Mouse (Mus musculus) gonadal fat pad, adult 2 months (tissue): ENCODE measurements around the gene Pdgfra. TPM values are rescaled to one million over a fixed set of nuclear protein-coding genes. Genes with fewer than 3 reads are reported as not detected.

Source experiments
- DNase-seq: peaks from one replicate; pipeline ENCODE4 v3.0.0-alpha.2; 2012; ENCODE audit warnings: low read depth
- polyA plus RNA-seq: library from polyadenylated mRNA; depleted of rRNA; stranded (reverse); fragments of >200 nt; gene quantifications from 2 replicates; pipeline ENCODE4 v1.2.3, GENCODE M21; 2012

Pdgfra gene
- polyA plus RNA-seq, 1 experiment: 34.4 TPM

DNA sequence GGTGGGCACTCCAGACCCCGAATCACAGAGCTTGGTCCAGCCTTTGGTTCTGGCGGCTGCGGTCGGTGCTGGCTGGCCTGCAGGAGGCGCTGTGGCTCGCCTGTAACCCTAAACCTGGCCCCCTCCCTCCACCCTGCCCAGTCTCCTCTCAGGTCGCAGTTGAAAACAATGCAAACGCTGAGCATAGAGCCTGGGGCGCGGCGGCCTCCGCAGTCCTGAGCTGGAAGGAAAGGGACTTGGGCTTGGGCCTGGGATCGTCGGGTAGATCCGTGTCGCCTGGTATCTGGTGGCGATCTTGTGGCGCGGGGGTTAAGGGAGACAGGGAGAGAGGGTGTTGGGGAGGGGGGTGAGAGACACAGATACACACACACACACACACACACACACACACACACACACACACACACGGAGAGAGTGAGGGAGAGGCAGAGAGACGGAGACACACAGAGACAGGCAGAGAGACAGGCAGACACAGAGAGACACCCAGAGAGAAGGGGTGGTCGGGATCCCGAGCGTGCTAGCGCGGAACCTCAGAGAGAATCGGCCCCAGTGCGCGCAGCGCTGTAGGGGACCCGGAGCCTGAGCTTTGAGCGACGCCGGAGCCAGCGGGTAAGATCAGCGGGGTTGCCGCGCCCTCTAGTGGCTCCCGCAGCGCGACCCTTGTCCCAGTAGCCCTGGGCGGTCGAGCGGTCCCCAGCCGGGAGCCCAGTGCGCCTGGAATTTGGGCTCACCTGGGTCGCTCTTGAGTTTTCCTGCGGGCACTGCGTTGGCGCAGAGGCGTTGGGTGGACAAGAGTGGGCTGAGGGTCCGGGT, 3.9 kb downstream of the Pdgfra start:
- no peak for DNase-seq

DNA sequence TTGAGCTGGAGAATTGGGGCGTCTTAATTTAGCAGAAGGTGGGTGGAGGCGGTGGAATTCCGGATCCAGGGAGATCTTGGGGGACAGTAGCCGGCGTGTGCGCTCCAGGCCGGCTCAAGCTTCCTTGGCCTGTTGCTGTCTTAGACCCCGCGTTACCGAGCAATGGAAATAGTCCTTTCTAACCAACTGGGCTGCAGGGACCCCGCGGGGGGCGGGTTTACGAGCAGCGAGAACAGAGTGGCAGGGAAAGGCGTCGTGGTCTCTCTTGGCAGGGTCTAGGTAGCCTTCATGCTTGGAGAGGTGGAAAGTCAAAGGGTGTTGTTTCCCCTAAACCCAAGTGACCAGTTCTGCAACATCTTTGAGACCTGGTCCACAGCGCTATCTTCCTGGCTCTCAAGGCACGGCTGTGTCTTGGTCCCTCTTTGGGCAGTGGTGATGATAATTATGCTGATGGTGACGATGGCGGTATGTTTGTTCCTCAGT, 4.5 kb downstream of the Pdgfra start:
- no peak for DNase-seq

DNA sequence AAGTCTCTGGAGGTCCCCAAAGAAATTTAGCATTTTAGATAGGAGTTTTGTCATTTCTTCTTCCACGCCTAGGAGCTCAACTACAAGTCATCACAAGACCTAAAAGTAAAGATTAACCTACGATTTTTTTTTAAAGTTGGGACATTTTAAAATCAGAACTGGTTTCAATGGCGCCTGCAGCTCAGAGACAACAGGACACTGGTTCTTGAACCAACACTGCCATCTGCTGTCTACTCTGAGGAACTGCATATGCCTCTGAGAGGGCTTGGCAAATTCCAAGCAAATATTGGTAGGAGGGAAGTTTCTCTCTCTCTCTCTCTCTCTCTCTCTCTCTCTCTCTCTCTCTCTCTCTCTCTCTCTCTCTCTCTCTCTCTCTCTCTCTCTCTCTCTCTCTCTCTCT, 4.9 kb downstream of the Pdgfra start:
- DNase-seq: no peak

- no peak for DNase-seq
Measured at GRCm38 (mm10) chr5:75160530-75161170, 8.6 kb downstream of the Pdgfra start.

DNA sequence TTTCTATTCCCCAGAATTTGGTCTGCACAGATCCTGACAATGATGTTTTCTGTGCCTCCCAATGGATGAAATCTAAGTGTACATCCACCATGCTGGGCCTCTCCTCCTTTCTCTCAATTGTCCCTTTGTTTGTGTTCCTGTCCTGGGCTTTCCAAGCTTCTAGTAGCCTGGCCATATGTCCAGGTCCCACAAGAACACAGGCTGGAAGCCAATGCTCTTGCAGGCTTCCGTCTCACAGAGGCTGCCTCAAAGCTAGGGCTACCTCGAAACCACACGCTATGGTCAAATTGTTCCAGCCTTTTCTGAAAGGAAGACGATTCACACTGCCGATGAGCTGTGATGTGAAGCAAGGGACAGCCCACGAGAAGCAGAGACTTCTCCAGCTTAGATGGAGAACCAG, 9.5 kb downstream of the Pdgfra start:
- DNase-seq: no peak

DNA sequence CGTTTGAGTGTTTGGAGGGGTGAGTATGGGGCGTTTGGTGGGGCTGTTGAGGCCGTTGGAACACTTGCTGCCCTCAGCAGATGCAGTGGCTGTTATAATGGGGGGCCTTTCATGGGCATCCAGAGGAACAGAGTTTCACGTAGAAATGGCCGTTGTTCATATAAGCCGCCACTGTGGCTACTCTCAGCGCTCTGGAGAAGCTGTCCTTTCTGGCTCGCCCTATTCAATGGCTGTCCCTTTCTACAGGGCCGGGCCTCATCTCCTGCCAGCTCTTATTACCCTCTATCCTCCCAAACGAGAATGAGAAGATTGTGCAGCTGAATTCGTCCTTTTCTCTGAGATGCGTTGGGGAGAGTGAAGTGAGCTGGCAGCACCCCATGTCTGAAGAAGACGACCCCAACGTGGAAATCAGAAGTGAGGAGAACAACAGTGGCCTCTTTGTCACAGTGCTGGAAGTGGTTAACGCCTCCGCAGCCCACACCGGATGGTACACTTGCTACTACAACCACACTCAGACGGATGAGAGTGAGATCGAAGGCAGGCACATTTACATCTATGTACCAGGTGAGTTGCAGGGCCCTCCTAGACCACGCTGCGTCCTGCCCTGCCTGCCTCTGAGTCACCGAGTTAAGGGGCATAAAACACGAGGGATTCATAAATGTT, 11.3 kb downstream of the Pdgfra start:
- no peak for DNase-seq

DNA sequence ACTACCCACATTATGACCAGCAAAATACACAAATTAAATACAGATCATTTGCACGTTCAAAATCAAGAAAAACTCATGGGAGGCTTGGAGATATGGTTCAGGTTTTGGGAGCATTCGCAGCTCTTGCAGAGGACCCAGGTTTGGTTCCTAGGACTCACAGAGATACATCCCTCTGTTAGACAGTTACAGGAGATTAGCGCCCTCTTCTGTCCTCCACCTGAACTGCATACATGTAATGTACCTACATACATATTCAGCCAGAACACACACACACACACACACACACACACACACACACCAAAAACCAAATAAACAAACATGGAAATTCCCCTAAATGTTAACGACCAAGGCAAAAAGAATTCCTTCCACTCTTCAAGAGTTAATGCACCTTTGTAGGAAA, 12.6 kb downstream of the Pdgfra start:
- DNase-seq: no peak

GRCm38 (mm10) chr5:75169837-75170236, 17.7 kb downstream of the Pdgfra start:
- DNase-seq: no peak

- no peak for DNase-seq
Measured at GRCm38 (mm10) chr5:75171859-75172258, 19.8 kb downstream of the Pdgfra start.

- DNase-seq: no peak
Measured at GRCm38 (mm10) chr5:75179249-75179648, 27.2 kb downstream of the Pdgfra start.

- DNase-seq: no peak
Measured at GRCm38 (mm10) chr5:75179726-75180290, 27.7 kb downstream of the Pdgfra start.

DNA sequence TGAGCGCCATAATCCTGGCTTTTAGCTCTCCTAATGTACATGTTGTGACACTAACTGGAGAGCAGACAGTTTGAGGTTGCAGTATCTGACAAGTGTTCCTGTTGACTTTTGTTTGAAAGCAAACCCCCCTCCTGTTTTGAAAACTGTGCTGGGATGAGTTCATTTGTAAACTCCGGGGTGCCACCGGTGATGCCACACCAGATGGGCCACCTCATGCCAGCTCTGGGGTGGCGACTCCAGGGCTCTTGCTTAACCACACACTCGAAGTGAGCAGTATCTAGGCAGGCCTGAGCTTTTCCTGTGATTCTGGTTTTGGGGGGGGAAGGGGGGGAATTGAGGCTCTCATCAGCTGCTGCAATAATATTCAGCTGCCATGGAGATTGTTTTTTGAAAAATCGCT, 31.6 kb downstream of the Pdgfra start:
- no peak for DNase-seq

DNA sequence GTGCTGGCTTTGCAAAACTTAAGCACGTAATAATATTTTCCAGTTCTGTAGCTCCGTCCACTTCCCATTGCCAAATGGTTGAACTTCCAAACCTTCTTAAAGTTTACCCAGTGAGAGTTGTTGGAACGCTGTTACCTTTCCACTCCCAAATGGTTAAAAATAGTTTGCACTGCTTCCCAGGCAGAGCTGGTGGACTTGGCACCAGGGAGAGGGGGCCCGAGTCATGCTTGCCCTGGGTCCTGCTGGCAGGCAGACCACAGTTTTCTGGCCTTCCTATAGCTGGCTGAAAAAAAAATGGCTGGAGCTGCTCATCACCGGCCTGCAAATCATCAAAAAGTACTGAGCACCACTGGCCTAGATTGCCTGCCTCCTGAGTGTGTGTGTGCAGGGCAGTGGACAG, 32.0 kb downstream of the Pdgfra start:
- DNase-seq: no peak

GRCm38 (mm10) chr5:75184693-75185235, 32.7 kb downstream of the Pdgfra start:
- no peak for DNase-seq

DNA sequence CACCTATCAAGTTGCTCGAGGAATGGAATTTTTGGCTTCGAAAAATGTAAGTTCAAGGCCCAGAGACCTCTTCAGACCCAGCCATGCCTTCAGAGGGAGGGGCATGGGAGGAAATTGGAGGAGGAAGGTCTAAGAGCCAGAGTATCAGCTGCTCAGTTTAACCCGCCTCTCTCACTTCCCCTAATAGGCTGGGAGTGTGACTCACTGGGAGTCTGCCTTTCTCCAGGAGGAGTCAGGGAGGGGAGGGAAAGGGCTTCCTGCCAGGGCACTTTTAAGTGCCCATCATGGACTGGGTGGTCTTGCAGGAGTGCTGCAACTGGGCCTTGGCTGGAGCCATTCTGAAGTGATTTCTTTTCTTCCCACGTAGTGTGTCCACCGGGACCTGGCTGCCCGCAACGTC, 33.5 kb downstream of the Pdgfra start:
- no peak for DNase-seq

DNA sequence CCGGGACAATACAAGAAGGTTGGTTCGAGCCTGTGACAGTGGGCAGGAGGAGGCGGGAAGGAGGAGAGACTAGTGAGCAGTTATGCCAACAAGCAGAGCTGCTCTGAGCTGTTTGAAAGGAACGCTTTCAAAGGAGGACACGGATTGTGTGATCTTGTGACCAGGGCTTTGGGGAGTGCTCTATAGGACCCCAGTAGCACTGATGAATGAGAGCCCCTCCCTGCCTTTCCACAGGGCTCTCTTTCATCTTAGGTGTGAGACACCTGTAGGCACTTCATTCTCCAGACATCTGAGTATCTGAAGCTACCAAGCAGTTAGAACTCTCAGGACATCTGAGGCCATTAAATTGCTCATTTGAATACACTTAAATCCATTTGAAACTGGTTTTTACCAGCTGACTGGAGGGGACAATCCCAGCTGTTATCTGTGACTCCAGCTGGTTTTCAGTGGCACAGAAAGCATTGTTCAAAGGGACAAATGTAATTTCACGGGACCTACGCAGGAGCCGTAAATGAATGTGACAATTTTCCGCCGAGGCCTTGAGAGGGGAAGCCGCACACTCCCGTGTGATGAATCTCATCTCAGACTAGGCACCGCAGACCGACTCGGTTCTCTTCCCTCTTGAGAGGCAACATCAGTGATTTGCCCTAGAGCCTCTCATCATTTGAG, 37.4 kb downstream of the Pdgfra start:
- no peak for DNase-seq

DNA sequence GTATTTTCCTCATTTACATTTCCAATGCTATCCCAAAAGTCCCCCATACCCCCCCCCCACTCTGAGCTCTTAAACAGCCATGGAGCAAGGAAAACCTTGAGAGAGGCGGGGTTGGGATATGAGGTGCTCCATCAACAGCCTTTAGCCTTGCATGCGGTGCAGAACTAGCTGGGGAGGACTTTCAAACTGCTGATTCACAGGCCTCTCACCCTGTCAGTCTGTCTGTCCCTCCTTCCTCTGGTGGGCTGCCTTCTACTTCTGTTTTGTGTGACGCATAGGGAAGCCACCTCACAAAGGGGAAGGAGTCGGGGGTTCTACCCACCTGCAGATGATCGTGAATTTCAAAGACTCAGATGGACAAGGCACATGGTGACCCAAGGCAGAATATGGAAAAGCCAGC, 41.0 kb downstream of the Pdgfra start:
- DNase-seq: no peak

DNA sequence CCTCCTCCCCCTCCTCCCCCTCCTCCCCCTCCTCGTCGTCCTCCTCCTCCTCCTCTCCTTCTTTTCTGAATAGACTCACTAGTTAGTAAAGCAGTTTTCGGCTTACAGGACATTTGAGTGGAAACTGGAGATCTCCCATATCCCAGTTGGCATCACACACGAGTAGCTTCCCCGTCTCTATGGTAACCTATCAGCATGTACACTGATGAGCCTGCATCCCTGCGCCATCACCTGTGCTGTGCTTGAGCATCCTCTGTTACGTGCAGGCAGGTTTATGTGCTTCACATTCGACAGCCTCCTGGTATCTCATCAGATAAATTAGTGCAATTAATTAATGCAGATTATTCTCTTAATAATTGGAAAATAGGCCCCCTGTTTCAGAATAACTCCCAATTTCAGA, 46.3 kb downstream of the Pdgfra start:
- DNase-seq: no peak

DNA sequence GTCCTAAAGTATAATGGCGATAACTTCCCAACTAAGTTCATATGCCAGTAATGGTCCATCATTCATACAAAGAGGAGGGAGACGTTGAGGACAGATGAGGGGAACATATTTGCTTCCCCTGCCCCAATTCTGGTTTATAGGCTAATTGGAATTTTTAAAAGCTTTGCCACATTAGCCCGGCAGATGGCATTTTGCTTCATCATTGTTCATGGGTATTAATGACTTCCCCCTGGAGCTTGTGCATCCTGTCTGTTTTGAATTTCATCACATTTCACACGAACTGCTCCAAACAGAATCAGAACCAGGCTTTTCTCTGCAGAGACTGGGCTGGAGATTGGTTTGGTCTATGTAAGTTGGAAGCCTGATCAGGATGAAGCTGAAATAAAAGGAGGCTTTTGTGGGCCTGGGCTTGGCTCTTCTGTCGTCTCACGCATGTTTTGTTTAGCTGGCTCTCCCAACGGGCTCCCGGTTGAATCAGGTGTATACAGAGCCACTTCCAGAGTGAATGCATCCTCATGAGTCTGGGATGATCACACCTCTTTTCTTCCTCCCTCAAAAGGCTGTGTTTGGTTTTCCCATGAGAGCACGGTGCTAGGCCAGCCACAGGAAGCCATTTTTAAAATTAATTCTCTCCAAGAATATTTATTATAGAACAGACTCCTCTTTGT, 47.7 kb downstream of the Pdgfra start:
- no peak for DNase-seq

GRCm38 (mm10) chr5:75200366-75200724, 48.3 kb downstream of the Pdgfra start:
- no peak for DNase-seq

DNA sequence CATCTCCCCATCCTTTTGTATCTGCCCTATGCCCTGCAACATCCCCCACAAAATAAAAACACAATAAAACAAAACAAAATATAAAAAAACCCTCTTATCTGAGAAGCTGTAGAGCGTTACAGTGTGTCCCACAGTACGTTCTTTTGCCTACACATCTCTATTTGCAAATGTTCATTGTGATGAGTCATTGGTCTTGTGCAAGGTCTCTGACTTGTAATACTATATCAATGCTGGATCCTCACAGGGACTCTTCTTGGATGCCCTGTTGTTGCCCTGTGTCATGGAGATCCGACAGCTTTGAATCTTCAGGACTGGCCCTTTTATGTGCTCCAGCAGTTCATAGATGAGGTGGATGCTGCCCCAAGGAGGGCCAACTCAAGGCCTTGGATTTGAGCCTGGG, 55.8 kb downstream of the Pdgfra start:
- DNase-seq: no peak
